Mouse (Mus musculus): ENCODE measurements at regions not wholly inside any gene's neighbourhood (a gene's known extent, or its start where the extent isn't known, plus 50 kb on each side); places are given as distances from the start of the nearest gene placed in this dataset.

DNA sequence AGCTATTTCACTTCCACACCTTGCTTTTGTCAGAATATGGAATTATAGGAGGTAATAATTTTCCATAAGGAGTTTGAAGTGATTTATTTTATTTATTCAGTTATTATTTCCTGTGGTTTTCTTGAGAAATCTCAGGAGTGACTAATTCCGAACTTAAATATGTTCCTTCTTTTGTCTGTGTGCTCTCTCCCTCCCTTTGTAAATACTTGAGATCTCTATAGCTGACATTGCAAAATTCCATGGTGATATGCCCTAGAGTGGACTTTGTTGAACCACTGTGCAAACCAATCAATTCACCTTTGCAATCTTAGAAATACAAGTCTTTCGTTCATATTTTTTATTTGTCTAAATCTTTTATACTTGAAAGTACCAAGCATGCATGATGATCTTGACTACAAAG lies 478.8 kb upstream of the Gm9747 start:
- TF ChIP-seq POLR2A (IDR thresholded peaks at IDR 0.05; ENCODE audit: borderline replicate concordance, extremely low read depth, insufficient read depth, insufficient read length, poor library complexity, severe bottlenecking) = no peak
- DNase-seq (ENCODE audit: low read depth) = no peak

DNA sequence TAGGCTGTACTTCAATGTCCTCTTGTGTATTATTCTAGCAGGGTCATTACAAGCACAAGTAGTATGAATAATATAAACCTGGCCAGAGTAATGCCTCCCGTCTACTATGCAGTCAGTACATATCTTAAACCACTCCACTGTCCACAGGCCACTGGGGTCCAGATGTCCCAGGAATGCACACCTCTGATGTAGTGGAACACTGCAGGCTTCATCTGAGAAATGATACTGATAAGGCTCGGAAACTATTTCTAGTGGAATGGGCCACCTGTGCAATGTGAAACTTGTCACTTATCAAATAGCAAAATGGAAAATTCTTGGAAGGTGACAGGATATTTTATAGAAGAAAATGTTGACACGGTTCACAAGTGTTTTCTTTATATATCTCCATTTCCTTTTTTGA lies 477.6 kb upstream of the Gm9747 start:
- no peak for DNase-seq (ENCODE audit: low read depth)
- TF ChIP-seq CTCF (IDR thresholded peaks at IDR 0.05; ENCODE audit: borderline replicate concordance, extremely low read depth, insufficient read depth, insufficient read length) (no peak), POLR2A (IDR thresholded peaks at IDR 0.05; ENCODE audit: borderline replicate concordance, extremely low read depth, insufficient read depth, insufficient read length, poor library complexity, severe bottlenecking) (no peak)

DNA sequence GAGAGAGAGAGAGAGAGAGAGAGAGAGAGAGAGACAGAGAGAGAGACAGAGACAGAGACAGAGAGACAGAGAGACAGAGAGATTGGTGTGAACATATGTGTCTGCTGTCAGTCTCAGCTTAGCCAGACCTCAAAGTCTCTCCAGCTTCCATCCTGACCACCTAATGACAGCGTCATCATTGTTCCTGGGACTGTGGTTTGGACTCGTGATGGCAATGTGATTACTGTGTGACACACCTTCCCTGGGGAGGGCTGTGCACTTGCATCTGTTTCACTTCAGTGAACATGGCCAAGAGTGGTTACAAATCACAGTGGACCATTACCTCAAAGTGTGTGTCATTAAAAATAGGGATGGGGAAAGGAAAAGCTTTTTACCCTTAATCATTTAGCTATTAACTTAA lies 477.2 kb upstream of the Gm9747 start:
- TF ChIP-seq CTCF (IDR thresholded peaks at IDR 0.05; ENCODE audit: borderline replicate concordance, extremely low read depth, insufficient read depth, insufficient read length) = no peak
- no peak for TF ChIP-seq POLR2A (IDR thresholded peaks at IDR 0.05; ENCODE audit: borderline replicate concordance, extremely low read depth, insufficient read depth, insufficient read length, poor library complexity, severe bottlenecking)
- DNase-seq (ENCODE audit: low read depth) = no peak

DNA sequence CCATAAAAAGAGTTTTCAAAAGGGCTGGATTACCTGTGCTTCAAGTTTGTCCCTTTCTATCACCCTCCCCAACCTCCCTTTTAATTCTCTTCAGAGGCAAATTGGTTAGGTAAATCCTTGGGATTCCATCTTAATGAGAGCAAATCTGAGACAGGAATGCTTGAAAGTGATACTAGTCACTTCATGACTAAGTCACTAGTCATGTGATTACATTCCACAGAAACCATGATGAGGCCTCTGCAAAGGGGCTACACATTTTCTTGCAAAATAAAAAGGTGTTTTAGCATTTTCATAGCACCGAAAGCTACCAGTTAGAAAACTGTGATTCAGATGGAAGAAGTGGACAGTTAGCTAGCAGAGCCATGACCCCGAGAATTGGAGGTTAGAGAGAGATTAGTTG lies 473.0 kb upstream of the Gm9747 start:
- TF ChIP-seq CTCF (IDR thresholded peaks at IDR 0.05; ENCODE audit: borderline replicate concordance, extremely low read depth, insufficient read depth, insufficient read length) (no peak), POLR2A (IDR thresholded peaks at IDR 0.05; ENCODE audit: borderline replicate concordance, extremely low read depth, insufficient read depth, insufficient read length, poor library complexity, severe bottlenecking) (no peak)
- no peak for DNase-seq (ENCODE audit: low read depth)

DNA sequence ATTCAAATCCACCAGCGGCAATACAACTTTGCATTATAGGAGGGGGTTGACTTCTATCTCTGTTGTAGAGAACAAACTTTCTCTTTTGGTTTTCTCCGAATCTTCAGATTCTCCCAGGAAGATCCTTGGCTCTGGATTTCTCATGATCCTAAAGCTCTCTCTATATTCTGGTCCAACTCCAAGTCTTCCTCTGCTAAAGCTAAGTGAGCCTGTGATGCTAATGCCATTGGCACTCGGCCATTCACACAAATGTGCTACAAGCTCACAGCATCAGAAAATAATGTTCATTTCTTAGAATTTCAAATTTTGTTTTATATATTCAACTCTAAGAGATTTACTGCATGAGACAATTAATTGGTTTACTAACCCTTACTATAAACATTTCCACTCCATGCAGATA lies 461.2 kb upstream of the Gm9747 start:
- peak; percentile 77 for DNase-seq (ENCODE audit: low read depth)
- TF ChIP-seq POLR2A (IDR thresholded peaks at IDR 0.05; ENCODE audit: borderline replicate concordance, extremely low read depth, insufficient read depth, insufficient read length, poor library complexity, severe bottlenecking) (no peak), CTCF (IDR thresholded peaks at IDR 0.05; ENCODE audit: borderline replicate concordance, extremely low read depth, insufficient read depth, insufficient read length) (no peak)

DNA sequence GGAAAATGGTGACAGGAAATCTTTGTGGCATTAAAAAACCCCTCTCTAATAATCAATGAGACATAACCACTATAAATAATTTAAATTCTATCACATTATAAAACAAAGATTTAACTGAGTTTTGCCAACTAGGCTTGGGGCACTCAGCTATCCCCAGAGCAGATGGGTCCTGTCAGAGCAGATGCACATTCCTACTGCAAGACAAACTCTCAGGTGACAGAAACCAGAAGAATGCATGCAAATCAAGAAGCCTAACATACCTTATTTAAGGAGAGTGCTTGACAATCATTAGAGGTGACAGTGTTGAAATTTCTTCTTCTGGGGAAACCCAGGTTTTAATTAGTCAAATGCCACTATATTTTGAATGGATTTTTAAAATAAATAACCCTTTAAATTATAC lies 452.3 kb upstream of the Gm9747 start:
- DNase-seq (ENCODE audit: low read depth) = peak; percentile 46
- TF ChIP-seq CTCF (IDR thresholded peaks at IDR 0.05; ENCODE audit: borderline replicate concordance, extremely low read depth, insufficient read depth, insufficient read length) (no peak), POLR2A (IDR thresholded peaks at IDR 0.05; ENCODE audit: borderline replicate concordance, extremely low read depth, insufficient read depth, insufficient read length, poor library complexity, severe bottlenecking) (no peak)

DNA sequence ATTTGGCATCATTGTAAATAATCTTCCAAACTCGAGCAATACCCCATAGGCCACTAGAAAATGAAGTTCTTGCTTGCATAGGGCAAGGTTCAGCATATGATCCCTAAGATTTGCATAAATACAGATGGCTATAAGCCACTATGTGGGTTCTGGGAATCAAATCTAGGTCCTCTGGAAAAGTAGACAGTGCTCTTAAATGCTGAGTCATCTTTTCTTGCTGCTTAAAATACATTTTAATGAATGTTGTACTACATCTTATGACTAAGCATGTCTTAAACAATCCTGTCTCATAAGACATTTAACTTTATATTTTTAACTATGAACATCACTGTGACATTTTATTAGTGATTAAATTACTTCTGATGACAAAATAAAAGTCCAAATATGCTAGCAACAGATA lies 448.6 kb upstream of the Gm9747 start:
- DNase-seq (ENCODE audit: low read depth) = no peak
- TF ChIP-seq POLR2A (IDR thresholded peaks at IDR 0.05; ENCODE audit: borderline replicate concordance, extremely low read depth, insufficient read depth, insufficient read length, poor library complexity, severe bottlenecking) = no peak
- no peak for TF ChIP-seq CTCF (IDR thresholded peaks at IDR 0.05; ENCODE audit: borderline replicate concordance, extremely low read depth, insufficient read depth, insufficient read length)

DNA sequence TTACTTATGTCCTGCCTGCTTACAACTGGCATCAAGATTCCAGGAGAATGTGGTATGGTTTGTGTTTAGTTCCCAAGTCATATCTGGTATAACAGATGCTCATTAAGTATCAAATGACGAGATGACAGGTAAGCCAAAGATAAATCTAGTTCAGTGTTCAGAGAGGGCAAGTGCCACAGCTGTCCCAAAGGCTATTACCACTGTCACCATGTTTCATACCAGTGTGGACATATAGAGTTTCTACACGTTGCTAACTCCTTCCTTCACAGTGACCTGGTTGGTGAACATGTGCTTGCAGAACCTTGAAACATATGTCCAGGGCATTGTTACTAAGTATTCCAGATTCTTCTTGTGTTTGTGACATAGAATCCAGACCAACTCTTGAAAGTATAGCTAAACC lies 438.1 kb upstream of the Gm9747 start:
- no peak for DNase-seq (ENCODE audit: low read depth)
- TF ChIP-seq CTCF (IDR thresholded peaks at IDR 0.05; ENCODE audit: borderline replicate concordance, extremely low read depth, insufficient read depth, insufficient read length) = no peak
- no peak for TF ChIP-seq POLR2A (IDR thresholded peaks at IDR 0.05; ENCODE audit: borderline replicate concordance, extremely low read depth, insufficient read depth, insufficient read length, poor library complexity, severe bottlenecking)

DNA sequence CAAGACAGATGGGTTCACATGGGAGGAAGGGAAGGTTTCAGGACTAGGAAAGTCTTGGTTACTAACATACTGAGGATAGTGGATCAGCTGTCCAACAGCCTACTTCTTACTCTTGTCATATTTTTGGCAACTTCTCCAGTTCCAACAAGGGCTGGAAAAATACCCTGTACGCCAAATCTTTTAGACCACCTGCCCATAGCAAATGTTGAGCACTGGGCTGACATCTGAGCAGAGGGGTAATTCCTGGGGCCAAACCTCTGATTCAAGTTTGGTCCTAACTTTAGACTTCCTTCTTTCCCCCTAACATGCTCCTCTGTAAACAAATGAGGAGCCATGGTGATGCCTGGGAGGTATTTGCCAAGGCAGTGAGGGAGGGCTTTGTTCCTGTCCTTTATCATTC lies 437.5 kb upstream of the Gm9747 start:
- TF ChIP-seq POLR2A (IDR thresholded peaks at IDR 0.05; ENCODE audit: borderline replicate concordance, extremely low read depth, insufficient read depth, insufficient read length, poor library complexity, severe bottlenecking) (no peak), CTCF (IDR thresholded peaks at IDR 0.05; ENCODE audit: borderline replicate concordance, extremely low read depth, insufficient read depth, insufficient read length) (no peak)
- no peak for DNase-seq (ENCODE audit: low read depth)

DNA sequence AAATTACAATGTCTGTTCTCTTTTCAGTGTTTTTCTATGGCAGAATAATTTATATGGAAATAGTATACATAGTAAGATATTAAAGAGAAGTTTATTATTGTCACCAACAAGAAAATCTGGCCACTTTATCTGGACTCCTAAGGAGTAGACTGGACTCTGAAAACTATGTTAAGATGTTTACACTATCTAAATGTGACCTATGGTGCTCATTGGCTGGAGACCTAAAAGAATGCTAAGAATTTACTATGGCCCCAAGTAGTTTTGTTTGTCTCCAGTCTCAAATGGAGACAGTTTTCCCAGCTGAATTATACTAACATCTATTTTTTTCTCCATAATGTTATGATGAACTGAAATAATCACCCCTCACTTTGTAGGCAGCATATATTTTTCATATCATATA lies 421.3 kb upstream of the Gm9747 start:
- DNase-seq (ENCODE audit: low read depth) = no peak
- TF ChIP-seq POLR2A (IDR thresholded peaks at IDR 0.05; ENCODE audit: borderline replicate concordance, extremely low read depth, insufficient read depth, insufficient read length, poor library complexity, severe bottlenecking) = no peak
- no peak for TF ChIP-seq CTCF (IDR thresholded peaks at IDR 0.05; ENCODE audit: borderline replicate concordance, extremely low read depth, insufficient read depth, insufficient read length)

DNA sequence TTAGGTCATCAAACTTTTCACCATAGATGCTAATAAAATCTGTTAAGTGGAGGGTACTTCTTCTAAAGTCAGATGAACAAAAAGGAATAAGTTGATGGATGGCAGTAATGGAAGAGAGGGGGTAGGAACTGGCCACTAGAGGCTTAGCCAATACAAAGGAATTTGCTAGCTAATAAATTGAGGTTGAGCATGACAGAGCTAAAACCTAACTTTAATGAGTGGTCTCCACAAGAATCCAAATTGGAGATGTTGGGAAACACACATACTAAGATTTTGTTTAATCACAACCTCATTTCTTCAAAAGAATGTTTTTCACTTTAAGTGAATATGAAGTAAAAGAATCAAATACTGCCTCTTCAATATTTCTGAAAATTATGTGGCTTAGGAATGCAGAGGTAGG lies 414.0 kb upstream of the Gm9747 start:
- no peak for DNase-seq (ENCODE audit: low read depth)
- no peak for TF ChIP-seq POLR2A (IDR thresholded peaks at IDR 0.05; ENCODE audit: borderline replicate concordance, extremely low read depth, insufficient read depth, insufficient read length, poor library complexity, severe bottlenecking)
- no peak for TF ChIP-seq CTCF (IDR thresholded peaks at IDR 0.05; ENCODE audit: borderline replicate concordance, extremely low read depth, insufficient read depth, insufficient read length)

DNA sequence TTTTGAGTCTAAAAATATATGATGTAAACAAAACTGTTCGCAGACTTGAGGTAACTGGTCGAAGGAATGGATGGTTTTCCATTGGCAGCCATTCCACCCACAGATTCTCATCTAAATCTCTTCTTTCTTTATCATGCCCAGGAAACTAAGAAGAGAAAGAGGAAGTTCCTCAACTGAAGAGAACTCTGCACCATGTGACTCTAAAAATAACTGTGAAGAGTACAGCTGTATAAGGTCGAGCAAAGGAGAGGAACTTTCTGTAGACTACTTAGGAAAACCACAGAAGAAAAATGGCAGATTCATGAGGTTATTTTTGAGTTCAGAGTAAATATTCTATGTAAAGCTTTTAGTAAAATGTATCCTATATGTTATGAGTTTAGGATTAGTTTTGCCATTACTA lies 390.9 kb upstream of the Gm9747 start:
- TF ChIP-seq CTCF (IDR thresholded peaks at IDR 0.05; ENCODE audit: borderline replicate concordance, extremely low read depth, insufficient read depth, insufficient read length) = no peak
- no peak for TF ChIP-seq POLR2A (IDR thresholded peaks at IDR 0.05; ENCODE audit: borderline replicate concordance, extremely low read depth, insufficient read depth, insufficient read length, poor library complexity, severe bottlenecking)
- DNase-seq (ENCODE audit: low read depth) = no peak
